Mouse (Mus musculus) heart, embryonic 14.5 days (tissue): ENCODE results near the gene Rdh16f1. TPM values are rescaled to one million over a fixed set of nuclear protein-coding genes. Genes with fewer than 3 reads are reported as not detected.
"Not testable (repeated sequence)": the region's sequence is repeated elsewhere in the genome, so short reads cannot be mapped to it uniquely, and the experiment has no call there.

ENCODE experiments used
- ATAC-seq: fragments of 200-750 bp; cut with Nextera tagmentation; 2 replicates; pipeline ENCODE4 v1.8.0; 2017; ENCODE audit warnings: low read depth, moderate TSS enrichment; ENCODE audit not compliant: insufficient number of reproducible peaks, insufficient read depth, low FRiP score
- H3K27ac ChIP-seq, 2 experiments: fragments of 200-500 bp in 1 of 2; fragments of 300-500 bp in 1 of 2; sonication (generic) in 1 of 2; replicated peaks in 1 of 2; 2 replicates each; pipeline ENCODE4 v1.5.1; 2012 to 2014; ENCODE audit warnings: low read depth in 2 of 2, low read length in 2 of 2, control low read depth in 1 of 2, mild to moderate bottlenecking in 1 of 2, mixed read lengths in 1 of 2; ENCODE audit not compliant: control insufficient read depth in 1 of 2, insufficient read depth in 1 of 2
- H3K27me3 ChIP-seq: fragments of 300-500 bp; sonication (generic); 2 replicates; pipeline ENCODE4 v1.6.1; 2014; ENCODE audit warnings: mild to moderate bottlenecking, low read length, control low read depth; ENCODE audit not compliant: control insufficient read depth, insufficient read depth
- H3K36me3 ChIP-seq: fragments of 300-500 bp; sonication (generic); 2 replicates; pipeline ENCODE4 v1.6.1; 2014; ENCODE audit warnings: mild to moderate bottlenecking, control low read depth, low read length, mixed read lengths; ENCODE audit not compliant: control insufficient read depth, insufficient read depth
- H3K4me1 ChIP-seq, 2 experiments: fragments of 200-500 bp in 1 of 2; fragments of 300-500 bp in 1 of 2; sonication (generic) in 1 of 2; 2 replicates each; pipeline ENCODE4 v1.6.1; 2012 to 2014; ENCODE audit warnings: low read length in 2 of 2, control low read depth in 1 of 2, mixed read lengths in 1 of 2; ENCODE audit not compliant: control insufficient read depth in 2 of 2, insufficient read depth in 2 of 2
- H3K4me2 ChIP-seq: fragments of 300-500 bp; sonication (generic); 2 replicates; pipeline ENCODE4 v1.6.1; 2014; ENCODE audit warnings: mild to moderate bottlenecking, low read length
- H3K4me3 ChIP-seq, 2 experiments: fragments of 200-500 bp in 1 of 2; fragments of 300-500 bp in 1 of 2; sonication (generic) in 1 of 2; 2 replicates each; pipeline ENCODE4 v1.5.1; 2012 to 2014; ENCODE audit warnings: low read length in 2 of 2, mild to moderate bottlenecking in 2 of 2, control low read depth in 1 of 2, low read depth in 1 of 2, moderate library complexity in 1 of 2; ENCODE audit not compliant: control insufficient read depth in 1 of 2, insufficient read depth in 1 of 2
- H3K9ac ChIP-seq: fragments of 300-500 bp; sonication (generic); 2 replicates; pipeline ENCODE4 v1.6.1; 2014; ENCODE audit warnings: mild to moderate bottlenecking, low read length
- H3K9me3 ChIP-seq: fragments of 300-500 bp; sonication (generic); 2 replicates; pipeline ENCODE4 v1.6.1; 2016; ENCODE audit warnings: low read length, control low read depth; ENCODE audit not compliant: control insufficient read depth
- WGBS: fragments of 180-500 bp; shearing (Covaris S2); extraction: QIAGEN DNeasy Blood & Tissue Kit; methylation state at CpG from one replicate; pipeline ENCODE4 v1.1.7; 2014; 5-methylcytosine and 5-hydroxymethylcytosine counted together
- polyA plus RNA-seq: library from polyadenylated mRNA; unstranded; fragments of >200 nt; fragmentation: Nextera tagmentation; extraction: Ambion mirVana; gene quantifications from 2 replicates; pipeline ENCODE4 v1.2.1, GENCODE M21; 2014

Gene Rdh16f1
- polyA plus RNA-seq, 1 experiment from 2014 or later, result not detected

GRCm38 (mm10) chr10:127766564-127766963 is 7.0 kb downstream of the Rdh16f1 start:
- Histone ChIP-seq H3K27ac (no peak overlapping the region), H3K4me2 (no peak overlapping the region), H3K9me3 (no peaks in the 10 kb centered on the region), H3K4me1 (no peaks in the 10 kb centered on the region), H3K27me3 (no peaks in the 10 kb centered on the region), H3K4me3 (no peak overlapping the region), H3K36me3 (no peaks in the 10 kb centered on the region), H3K9ac (no peak overlapping the region)
- 49% methylated on average over 1 of the region's 1 CpGs for WGBS
- no peak for ATAC-seq

- ATAC-seq, result no peak
These were observed 16.4 kb downstream of the Rdh16f1 start, which contains the start of gene Rdh9 for GRCm38 (mm10) chr10:127776011-127776410. Gene Rdh9, plus strand, starts transcription at chr10:127776386.

GRCm38 (mm10) chr10:127782321-127782720 is 22.7 kb downstream of the Rdh16f1 start:
- not testable (repeated sequence) for ATAC-seq, H3K4me1 ChIP-seq
- WGBS, result 92% methylated on average over 17 of the region's 17 CpGs

More at GRCm38 (mm10) chr10:127776011-127776410, 16.4 kb downstream of the Rdh16f1 start, which contains the start of gene Rdh9:
- H3K4me1 ChIP-seq, result no peaks in the 10 kb centered on the region
- 70% methylated on average over 2 of the region's 2 CpGs for WGBS
- no peak within 1 kb of the TSS for H3K4me2 ChIP-seq
- H3K4me3 ChIP-seq, result no peak within 1 kb of the TSS
- H3K36me3 ChIP-seq, result no peaks in the 10 kb centered on the region
- no peaks in the 10 kb centered on the region for H3K9me3 ChIP-seq
- no peak within 1 kb of the TSS for H3K9ac ChIP-seq
- H3K27ac ChIP-seq, result no peak within 1 kb of the TSS
- H3K27me3 ChIP-seq, result no peaks in the 10 kb centered on the region

GRCm38 (mm10) chr10:127785411-127785810 is 25.8 kb downstream of the Rdh16f1 start:
- not testable (repeated sequence) for H3K9me3 ChIP-seq, H3K4me1 ChIP-seq, H3K4me2 ChIP-seq, H3K27me3 ChIP-seq, H3K4me3 ChIP-seq, H3K36me3 ChIP-seq, H3K27ac ChIP-seq, H3K9ac ChIP-seq, ATAC-seq
- 83% methylated on average over 1 of the region's 1 CpGs for WGBS

More at GRCm38 (mm10) chr10:127782321-127782720, 22.7 kb downstream of the Rdh16f1 start:
- not testable (repeated sequence) for H3K27ac ChIP-seq, H3K27me3 ChIP-seq, H3K9ac ChIP-seq, H3K36me3 ChIP-seq, H3K4me2 ChIP-seq, H3K9me3 ChIP-seq, H3K4me3 ChIP-seq

GRCm38 (mm10) chr10:127799295-127799694 is 39.7 kb downstream of the Rdh16f1 start:
- no peaks in the 10 kb centered on the region for H3K36me3 ChIP-seq
- no peak for ATAC-seq
- H3K4me2 ChIP-seq, result no peak overlapping the region
- H3K4me3 ChIP-seq, result no peak overlapping the region
- H3K27ac ChIP-seq, result no peak overlapping the region
- WGBS, result 76% methylated on average over 1 of the region's 1 CpGs
- no peak overlapping the region for H3K9ac ChIP-seq
- 0 out of 2 replicates have a peak, but pooled peaks cover 8% of the 10 kb centered on the region for H3K9me3 ChIP-seq
- no peaks in the 10 kb centered on the region for H3K27me3 ChIP-seq
- H3K4me1 ChIP-seq, result no peaks in the 10 kb centered on the region

GRCm38 (mm10) chr10:127800891-127801290 is 41.3 kb downstream of the Rdh16f1 start, which contains the start of gene Rdh16:
Gene Rdh16, plus strand, starts transcription at chr10:127801152.
- no peak within 1 kb of the TSS for H3K9ac ChIP-seq
- H3K4me2 ChIP-seq, result no peak within 1 kb of the TSS
- H3K27ac ChIP-seq, result no peak within 1 kb of the TSS
- WGBS, result 71% methylated on average over 6 of the region's 6 CpGs
- H3K36me3 ChIP-seq, result no peaks in the 10 kb centered on the region
- no peaks in the 10 kb centered on the region for H3K27me3 ChIP-seq
- no peak within 1 kb of the TSS for H3K4me3 ChIP-seq
- H3K4me1 ChIP-seq, result no peaks in the 10 kb centered on the region
- ATAC-seq, result no peak
- H3K9me3 ChIP-seq, result 0 out of 2 replicates have a peak, but pooled peaks cover 5% of the 10 kb centered on the region

GRCm38 (mm10) chr10:127801612-127802011 is 42.0 kb downstream of the Rdh16f1 start:
- WGBS, result 76% methylated on average over 2 of the region's 2 CpGs
- 0 out of 2 replicates have a peak, but pooled peaks cover 1% of the 10 kb centered on the region for H3K9me3 ChIP-seq
- H3K4me3 ChIP-seq, result no peak overlapping the region
- H3K36me3 ChIP-seq, result no peaks in the 10 kb centered on the region
- H3K9ac ChIP-seq, result no peak overlapping the region
- no peaks in the 10 kb centered on the region for H3K4me1 ChIP-seq
- ATAC-seq, result no peak
- no peak overlapping the region for H3K27ac ChIP-seq
- no peaks in the 10 kb centered on the region for H3K27me3 ChIP-seq
- no peak overlapping the region for H3K4me2 ChIP-seq

- Histone ChIP-seq H3K27ac (no peak overlapping the region), H3K4me3 (no peak overlapping the region), H3K9ac (no peak overlapping the region), H3K27me3 (no peaks in the 10 kb centered on the region), H3K36me3 (no peaks in the 10 kb centered on the region), H3K4me2 (no peak overlapping the region), H3K9me3 (no peaks in the 10 kb centered on the region), H3K4me1 (no peaks in the 10 kb centered on the region)
- ATAC-seq, result no peak
- WGBS, result 64% methylated on average over 5 of the region's 5 CpGs
These were observed 42.6 kb downstream of the Rdh16f1 start for GRCm38 (mm10) chr10:127802236-127802635.
